Mouse (Mus musculus): ENCODE measurements around the gene Akap8l. TPM values are rescaled to one million over a fixed set of nuclear protein-coding genes. Genes with fewer than 3 reads are reported as not detected.
A peak's percentile ranks its signal among the peaks of the same experiment; 100 is the strongest.

The Akap8l gene
- total and polyA plus RNA-seq, 2 experiments from 2014 or later: 69.9 to 117 TPM

DNA sequence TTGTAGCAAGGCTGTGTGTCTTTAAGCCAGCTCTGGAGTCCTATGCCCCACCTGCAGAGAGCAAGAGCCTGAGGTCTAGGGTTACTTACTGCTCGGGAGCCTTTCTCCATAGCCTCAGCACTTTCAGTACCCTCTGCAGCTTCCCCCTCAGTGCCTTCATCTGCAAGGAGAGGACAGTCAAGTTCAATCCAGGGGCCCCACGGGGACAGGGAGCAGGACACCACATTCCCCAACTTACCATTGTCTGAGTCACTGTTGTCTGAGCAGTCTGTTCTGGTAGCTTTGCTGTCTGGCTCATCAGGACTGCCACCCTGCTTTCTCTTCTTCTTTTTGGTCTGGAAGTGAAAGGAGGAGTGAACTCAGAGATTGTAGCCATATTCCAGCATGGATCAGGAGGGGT, 14.5 kb downstream of the Akap8l start:
- no peak for ATAC-seq (ENCODE audit: low FRiP score)
- DNase-seq (ENCODE audit: low spot score): no peak
- Histone ChIP-seq H3K9me3 (ENCODE audit: low read length) (no peaks in the 10 kb centered on the region), H3K4me2 (ENCODE audit: low read depth, low read length, poor library complexity, severe bottlenecking) (no peak overlapping the region), H3K4me3 (ENCODE audit: low read depth, low read length) (no peak overlapping the region), H3K27ac (ENCODE audit: low read depth, low read length) (no peak overlapping the region), H3K27me3 (ENCODE audit: insufficient read depth, low read length) (no peaks in the 10 kb centered on the region), H3K9ac (replicated peaks; ENCODE audit: low read length, poor library complexity, severe bottlenecking) (no peak overlapping the region), H3K36me3 (ENCODE audit: insufficient read depth, low read length) (peaks cover 72% of the 10 kb centered on the region), H3K4me1 (ENCODE audit: insufficient read depth, low read length) (no peaks in the 10 kb centered on the region)
- WGBS: 74% methylated on average over 2 of the region's 2 CpGs
- TF ChIP-seq CTCF (IDR thresholded peaks at IDR 0.05): no peak

- H3K4me3 ChIP-seq (ENCODE audit: low read depth, low read length): no peak overlapping the region
- TF ChIP-seq CTCF (IDR thresholded peaks at IDR 0.05): no peak
- H3K4me1 ChIP-seq (ENCODE audit: insufficient read depth, low read length): no peaks in the 10 kb centered on the region
- peaks cover 72% of the 10 kb centered on the region for H3K36me3 ChIP-seq (ENCODE audit: insufficient read depth, low read length)
- ATAC-seq (ENCODE audit: low FRiP score) (no peak), DNase-seq (ENCODE audit: low spot score) (no peak)
- H3K9me3 ChIP-seq (ENCODE audit: low read length): no peaks in the 10 kb centered on the region
- no peak overlapping the region for H3K9ac ChIP-seq (replicated peaks; ENCODE audit: low read length, poor library complexity, severe bottlenecking)
- no peak overlapping the region for H3K27ac ChIP-seq (ENCODE audit: low read depth, low read length)
- no peak overlapping the region for H3K4me2 ChIP-seq (ENCODE audit: low read depth, low read length, poor library complexity, severe bottlenecking)
- 96% methylated on average over 12 of the region's 12 CpGs for WGBS
- no peaks in the 10 kb centered on the region for H3K27me3 ChIP-seq (ENCODE audit: insufficient read depth, low read length)
These were observed 15.5 kb downstream of the Akap8l start for GRCm38 (mm10) chr17:32334921-32335320.

GRCm38 (mm10) chr17:32333675-32334303, 16.6 kb downstream of the Akap8l start:
- Histone ChIP-seq H3K36me3 (ENCODE audit: insufficient read depth, low read length) (peaks cover 69% of the 10 kb centered on the region), H3K4me1 (ENCODE audit: insufficient read depth, low read length) (no peaks in the 10 kb centered on the region), H3K9me3 (ENCODE audit: low read length) (no peaks in the 10 kb centered on the region), H3K4me3 (ENCODE audit: low read depth, low read length) (no peak overlapping the region), H3K27ac (ENCODE audit: low read depth, low read length) (no peak overlapping the region), H3K4me2 (ENCODE audit: low read depth, low read length, poor library complexity, severe bottlenecking) (no peak overlapping the region), H3K9ac (replicated peaks; ENCODE audit: low read length, poor library complexity, severe bottlenecking) (no peak overlapping the region), H3K27me3 (ENCODE audit: insufficient read depth, low read length) (no peaks in the 10 kb centered on the region)
- 89% methylated on average over 31 of the region's 31 CpGs for WGBS
- ATAC-seq (ENCODE audit: low FRiP score) (no peak), DNase-seq (ENCODE audit: low spot score) (no peak)
- TF ChIP-seq CTCF (IDR thresholded peaks at IDR 0.05): no peak

GRCm38 (mm10) chr17:32327501-32327900, 22.9 kb downstream of the Akap8l start:
- H3K9ac ChIP-seq (replicated peaks; ENCODE audit: low read length, poor library complexity, severe bottlenecking): no peak overlapping the region
- H3K9me3 ChIP-seq (ENCODE audit: low read length): no peaks in the 10 kb centered on the region
- ATAC-seq (ENCODE audit: low FRiP score): no peak
- no peaks in the 10 kb centered on the region for H3K4me1 ChIP-seq (ENCODE audit: insufficient read depth, low read length)
- no peak overlapping the region for H3K4me3 ChIP-seq (ENCODE audit: low read depth, low read length)
- H3K27ac ChIP-seq (ENCODE audit: low read depth, low read length): no peak overlapping the region
- no peak overlapping the region for H3K4me2 ChIP-seq (ENCODE audit: low read depth, low read length, poor library complexity, severe bottlenecking)
- H3K27me3 ChIP-seq (ENCODE audit: insufficient read depth, low read length): no peaks in the 10 kb centered on the region
- H3K36me3 ChIP-seq (ENCODE audit: insufficient read depth, low read length): peaks cover 18% of the 10 kb centered on the region
- no peak for TF ChIP-seq CTCF (IDR thresholded peaks at IDR 0.05)
- no peak for DNase-seq (ENCODE audit: low spot score)

DNA sequence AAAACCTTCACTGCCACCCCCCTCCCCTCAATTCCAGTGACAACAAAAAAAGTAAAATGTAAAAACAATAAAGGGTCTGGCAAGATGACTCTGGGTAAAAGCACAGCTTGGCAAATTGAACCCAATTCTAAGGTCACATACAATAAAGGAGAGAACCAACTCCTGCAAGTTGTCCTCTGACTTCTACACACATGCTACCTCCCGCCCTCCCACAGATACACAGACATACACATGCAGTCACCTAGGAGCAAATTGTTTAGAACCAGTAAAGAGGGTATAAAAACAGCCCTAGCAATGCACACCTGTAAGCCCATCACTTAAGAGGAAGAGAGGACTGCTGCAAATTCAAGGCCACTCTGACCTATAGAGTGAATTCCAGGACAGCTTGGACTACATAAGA, 27.6 kb downstream of the Akap8l start:
- Histone ChIP-seq H3K4me2 (ENCODE audit: low read depth, low read length, poor library complexity, severe bottlenecking) (no peak overlapping the region), H3K4me3 (ENCODE audit: low read depth, low read length) (no peak overlapping the region), H3K9me3 (ENCODE audit: low read length) (no peaks in the 10 kb centered on the region), H3K36me3 (ENCODE audit: insufficient read depth, low read length) (peaks cover 5% of the 10 kb centered on the region; the same call in 1 of the 2 replicates), H3K9ac (replicated peaks; ENCODE audit: low read length, poor library complexity, severe bottlenecking) (no peak overlapping the region), H3K27me3 (ENCODE audit: insufficient read depth, low read length) (no peaks in the 10 kb centered on the region), H3K4me1 (ENCODE audit: insufficient read depth, low read length) (peaks cover 3% of the 10 kb centered on the region; the same call in 1 of the 2 replicates), H3K27ac (ENCODE audit: low read depth, low read length) (no peak overlapping the region)
- ATAC-seq (ENCODE audit: low FRiP score): no peak
- WGBS: 92% methylated on average over 1 of the region's 1 CpGs
- no peak for TF ChIP-seq CTCF (IDR thresholded peaks at IDR 0.05)
- no peak for DNase-seq (ENCODE audit: low spot score)

- 29% methylated on average over 6 of the region's 6 CpGs for whole genome bisulfite sequencing
- no peaks in the 10 kb centered on the region for H3K27me3 ChIP-seq (ENCODE audit: insufficient read depth, low read length)
- DNase-seq (ENCODE audit: low spot score): peak; percentile 3
These were observed 28.6 kb downstream of the Akap8l start for GRCm38 (mm10) chr17:32321836-32322235.

More at GRCm38 (mm10) chr17:32321836-32322235, 28.6 kb downstream of the Akap8l start:
- Histone ChIP-seq H3K4me2 (ENCODE audit: low read depth, low read length, poor library complexity, severe bottlenecking) (peak overlapping the region; percentile 67), H3K4me1 (ENCODE audit: insufficient read depth, low read length) (peaks cover 3% of the 10 kb centered on the region; the same call in 1 of the 2 replicates), H3K36me3 (ENCODE audit: insufficient read depth, low read length) (peaks cover 13% of the 10 kb centered on the region), H3K4me3 (ENCODE audit: low read depth, low read length) (peak overlapping the region; percentile 83), H3K9ac (replicated peaks; ENCODE audit: low read length, poor library complexity, severe bottlenecking) (peak overlapping the region; percentile 77), H3K27ac (ENCODE audit: low read depth, low read length) (peak overlapping the region; percentile 91), H3K9me3 (ENCODE audit: low read length) (no peaks in the 10 kb centered on the region)
- 0 out of 2 replicates have a peak, but pooled peaks have one; percentile 0 for ATAC-seq (ENCODE audit: low FRiP score)
- TF ChIP-seq CTCF (IDR thresholded peaks at IDR 0.05): no peak

Measured in midbrain, postnatal 0 days (tissue).